Mouse (Mus musculus): ENCODE results near the gene Abhd17c.

DNA sequence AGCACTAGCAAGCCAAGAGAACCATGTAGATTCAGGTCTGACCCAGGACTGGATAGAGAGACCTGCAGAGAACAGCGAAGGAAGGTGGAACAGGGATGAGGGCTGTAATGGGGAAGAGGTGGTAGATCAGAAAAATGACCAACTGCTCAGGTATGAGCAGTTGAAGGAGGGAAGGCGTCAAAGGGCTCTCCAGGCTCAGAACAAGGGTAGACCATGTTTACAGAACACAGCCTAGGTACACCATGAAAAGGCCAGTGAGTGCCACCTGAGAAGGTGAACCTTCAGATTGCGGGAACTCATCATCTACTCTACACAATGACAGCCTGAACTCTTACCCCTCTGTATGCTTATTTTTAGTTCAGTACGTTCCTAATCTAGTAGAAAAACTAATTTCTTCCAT is 9.5 kb downstream of the Abhd17c start:
- TF ChIP-seq POLR2A (IDR thresholded peaks at IDR 0.05; ENCODE audit: borderline replicate concordance, extremely low read depth, insufficient read depth, insufficient read length, poor library complexity, severe bottlenecking) (no peak), CTCF (IDR thresholded peaks at IDR 0.05; ENCODE audit: borderline replicate concordance, extremely low read depth, insufficient read depth, insufficient read length) (no peak)

Measured in brain, embryonic 14.5 days (tissue).